14 mouse cellular contexts compared by ENCODE assay signal in genomic region chr2:117941517-117942096, GRCm38 (mm10).
DNase-seq lines count a peak whose midpoint lies in the region; ATAC-seq and TF ChIP-seq lines count a peak whose summit lies in the region.
"Had no signal": no experiment of that assay in that cellular context is flagged by ENCODE, and none has a peak within 500 bp of the region (broad histone marks: within the 10 kb centered on the region; RNA-seq: fewer than 3 reads in every experiment).

No protein-coding gene starts in this region.

- H3K27ac ChIP-seq in forebrain, embryonic 12.5 days, result no peak overlapping the region
- H3K27ac ChIP-seq in forebrain, embryonic 10.5 days, result no peak overlapping the region
- H3K27ac ChIP-seq in left cerebral cortex, adult 2 months, result no peak overlapping the region
- no peak overlapping the region; the same call in 1 of the 2 replicates for H3K27ac ChIP-seq in midbrain, embryonic 10.5 days (replicated peaks)
- H3K27ac ChIP-seq: embryonic facial prominence, embryonic 12.5 days; liver, embryonic 12.5 days had no signal

- H3K27me3 ChIP-seq in forebrain, embryonic 12.5 days, result no peaks in the 10 kb centered on the region
- no peaks in the 10 kb centered on the region for H3K27me3 ChIP-seq in forebrain, embryonic 10.5 days (ENCODE audit: poor library complexity, severe bottlenecking)
- H3K27me3 ChIP-seq in midbrain, embryonic 10.5 days (ENCODE audit: low read depth, poor library complexity, severe bottlenecking), result no peaks in the 10 kb centered on the region
- H3K27me3 ChIP-seq: embryonic facial prominence, embryonic 12.5 days; liver, embryonic 12.5 days had no signal

- no peaks in the 10 kb centered on the region for H3K9me3 ChIP-seq in forebrain, embryonic 12.5 days
- no peaks in the 10 kb centered on the region for H3K9me3 ChIP-seq in forebrain, embryonic 10.5 days
- no peaks in the 10 kb centered on the region for H3K9me3 ChIP-seq in midbrain, embryonic 10.5 days (replicated peaks)
- H3K9me3 ChIP-seq: embryonic facial prominence, embryonic 12.5 days; liver, embryonic 12.5 days had no signal

- H3K4me3 ChIP-seq in forebrain, embryonic 12.5 days (replicated peaks), result no peak overlapping the region
- no peak overlapping the region for H3K4me3 ChIP-seq in forebrain, embryonic 10.5 days
- 0 out of 2 replicates have a peak overlapping the region, but pooled peaks have one; percentile 4 for H3K4me3 ChIP-seq in left cerebral cortex, adult 2 months
- no peak overlapping the region for H3K4me3 ChIP-seq in midbrain, embryonic 10.5 days
- H3K4me3 ChIP-seq: embryonic facial prominence, embryonic 12.5 days; liver, embryonic 12.5 days had no signal

- intact Hi-C loops in left cerebral cortex, adult 2 months (cut with DNase I), result no loop called here

- no peaks in the 10 kb centered on the region for H3K36me3 ChIP-seq in forebrain, embryonic 12.5 days (replicated peaks)
- H3K36me3 ChIP-seq in forebrain, embryonic 10.5 days (replicated peaks), result no peaks in the 10 kb centered on the region
- no peaks in the 10 kb centered on the region for H3K36me3 ChIP-seq in midbrain, embryonic 10.5 days
- H3K36me3 ChIP-seq: embryonic facial prominence, embryonic 12.5 days; G1E; liver, embryonic 12.5 days had no signal

- H3K4me1 ChIP-seq in forebrain, embryonic 12.5 days, result peaks cover 9% of the 10 kb centered on the region
- peaks cover 12% of the 10 kb centered on the region for H3K4me1 ChIP-seq in forebrain, embryonic 10.5 days
- peaks cover 37% of the 10 kb centered on the region for H3K4me1 ChIP-seq in midbrain, embryonic 10.5 days
- H3K4me1 ChIP-seq: embryonic facial prominence, embryonic 12.5 days; liver, embryonic 12.5 days had no signal

- H3K4me2 ChIP-seq in forebrain, embryonic 12.5 days, result no peak overlapping the region
- H3K4me2 ChIP-seq: embryonic facial prominence, embryonic 12.5 days; liver, embryonic 12.5 days had no signal

- no peak for TF ChIP-seq CTCF in left cerebral cortex, adult 2 months (IDR thresholded peaks at IDR 0.05)

- no peak for DNase-seq in forebrain, embryonic 10.5 days (ENCODE audit: extremely low spot score, low spot score)
- DNase-seq in left cerebral cortex, adult 2 months (ENCODE audit: extremely low spot score in 1 of 2, low spot score in 2 of 2), result peak in 1 of 2 experiments; percentile 14
- DNase-seq in left cerebral cortex, adult 11 months (ENCODE audit: low spot score), result no peak
- peak; percentile 25 for DNase-seq in Muller cell, postnatal 12 days (ENCODE audit: inconsistent ontology term)
- DNase-seq in kidney, postnatal 10 days, result no peak
- DNase-seq in midbrain, embryonic 10.5 days (ENCODE audit: low spot score), result no peak
- DNase-seq: cerebellum, adult 9-11 months; midbrain, embryonic 14.5 days; thymus, adult 18-20 months had no signal

- no peak overlapping the region for H3K9ac ChIP-seq in forebrain, embryonic 12.5 days
- H3K9ac ChIP-seq: embryonic facial prominence, embryonic 12.5 days; liver, embryonic 12.5 days had no signal

- WGBS in forebrain, embryonic 12.5 days, result 44% methylated on average over 6 of the region's 6 CpGs
- WGBS in forebrain, embryonic 10.5 days, result 69% methylated on average over 6 of the region's 6 CpGs
- WGBS in midbrain, embryonic 10.5 days, result 62% methylated on average over 6 of the region's 6 CpGs

- ATAC-seq in forebrain, embryonic 12.5 days (ENCODE audit: low FRiP score), result peak; percentile 33; the same call in 1 of the 2 replicates
- peak; percentile 27 for ATAC-seq in megakaryocyte progenitor cell, adult 5-6 weeks (replicated peaks; ENCODE audit: poor library complexity)
- ATAC-seq: liver, embryonic 12.5 days had no signal
